Mouse (Mus musculus) cerebellum, adult 2 months (tissue): ENCODE measurements around the gene Catsperg2.

ENCODE experiments used
- CTCF ChIP-seq: fragments of 200-500 bp; IDR thresholded peaks from 2 replicates; pipeline ENCODE4 v1.5.1; 2011; ENCODE audit warnings: low read depth, mild to moderate bottlenecking, control low read depth, low read length, moderate library complexity, borderline replicate concordance; ENCODE audit not compliant: insufficient read depth
- POLR2A ChIP-seq: fragments of 200-500 bp; IDR thresholded peaks from 2 replicates; pipeline ENCODE4 v1.6.1; 2011; ENCODE audit warnings: low read length, control low read depth, borderline replicate concordance; ENCODE audit not compliant: insufficient read depth

DNA sequence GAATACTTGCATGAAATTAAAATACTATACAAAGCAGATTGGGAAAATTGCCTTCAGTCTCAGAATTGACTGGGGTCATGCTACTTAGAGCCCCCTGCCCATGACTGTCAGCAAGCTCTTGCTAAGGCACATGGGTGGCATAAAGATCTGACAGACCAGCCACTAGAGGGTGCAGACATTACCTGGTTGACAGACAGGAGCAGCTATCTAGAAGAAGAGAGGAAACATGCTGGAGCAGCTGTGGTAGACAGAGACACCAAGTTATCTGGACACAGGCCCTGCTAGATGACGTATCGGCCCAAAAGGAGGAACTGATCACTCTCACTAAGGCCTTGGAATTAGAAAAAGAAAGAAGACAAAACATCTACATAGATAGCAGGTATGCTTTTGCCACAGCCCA, 1.2 kb upstream of the Catsperg2 start:
- TF ChIP-seq CTCF = no peak
- TF ChIP-seq POLR2A = no peak
